Mouse (Mus musculus): ENCODE results near the gene Atp5s. TPM values are rescaled to one million over a fixed set of nuclear protein-coding genes. Genes with fewer than 3 reads are reported as not detected.

The Atp5s gene
- polyA plus RNA-seq (2014; fragmentation: Nextera tagmentation; extraction: Ambion mirVana), result 42.3 and 44.6 TPM in 2 replicates

- Histone ChIP-seq H3K27ac (replicated peaks in 1 of 2; ENCODE audit: control insufficient read depth in 1 of 2, insufficient read depth in 1 of 2, low read depth in 2 of 2, low read length in 2 of 2) (peak within 1 kb of the TSS; percentile 63 to 90), H3K9ac (ENCODE audit: low read length) (peak within 1 kb of the TSS; percentile 79), H3K4me1 (ENCODE audit: control insufficient read depth in 2 of 2, insufficient read depth in 2 of 2, low read length in 2 of 2) (peaks cover 4 to 16% of the 10 kb centered on the region in 2 experiments; a peak in 3 of 4 replicates), H3K4me3 (ENCODE audit: control insufficient read depth in 1 of 2, insufficient read depth in 1 of 2, low read depth in 1 of 2, low read length in 2 of 2) (peak within 1 kb of the TSS; percentile 73 to 79), H3K27me3 (ENCODE audit: control insufficient read depth, insufficient read depth, low read length) (no peaks in the 10 kb centered on the region), H3K4me2 (ENCODE audit: low read length) (peak within 1 kb of the TSS; percentile 94), H3K9me3 (ENCODE audit: control insufficient read depth, low read length) (no peaks in the 10 kb centered on the region), H3K36me3 (ENCODE audit: control insufficient read depth, insufficient read depth, low read length) (peaks cover 7% of the 10 kb centered on the region; the same call in 1 of the 2 replicates)
- peak; percentile 96 for ATAC-seq (ENCODE audit: insufficient number of reproducible peaks, insufficient read depth, low FRiP score, low read depth)
- under 1% methylated on average over 60 of the region's 60 CpGs for WGBS
These were observed at the start of gene Atp5s, which contains the start of gene L2hgdh for GRCm38 (mm10) chr12:69724711-69725460. TSS of gene Atp5s (plus strand) at chr12:69724950. TSS of gene L2hgdh (minus strand) at chr12:69724873.

DNA sequence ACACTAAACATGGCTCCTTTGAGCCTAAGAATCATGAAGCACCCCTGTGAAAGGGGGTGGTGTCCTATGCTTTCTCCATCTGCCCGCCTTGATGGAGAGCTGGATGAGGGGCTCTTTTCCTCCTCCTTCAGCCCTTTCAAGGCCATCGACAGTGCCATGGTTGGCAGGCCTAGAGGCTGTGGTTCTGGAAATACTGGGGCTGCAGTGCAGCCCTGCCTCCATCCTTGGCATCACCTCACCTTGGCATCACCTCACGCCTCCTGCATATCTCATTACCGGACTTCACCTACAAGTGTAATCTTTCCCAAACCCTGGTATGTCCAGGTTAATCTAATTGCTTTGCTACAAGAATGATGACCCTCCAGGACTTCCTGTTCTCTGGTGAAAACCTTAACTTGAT is 48.6 kb upstream of the Atp5s start:
- Histone ChIP-seq H3K4me2 (ENCODE audit: low read length) (no peak overlapping the region), H3K4me3 (ENCODE audit: control insufficient read depth in 1 of 2, insufficient read depth in 1 of 2, low read depth in 1 of 2, low read length in 2 of 2) (no peak overlapping the region), H3K9me3 (ENCODE audit: control insufficient read depth, low read length) (no peaks in the 10 kb centered on the region), H3K4me1 (ENCODE audit: control insufficient read depth in 2 of 2, insufficient read depth in 2 of 2, low read length in 2 of 2) (peaks cover 3 to 17% of the 10 kb centered on the region in 2 experiments; a peak in 3 of 4 replicates), H3K9ac (ENCODE audit: low read length) (no peak overlapping the region), H3K36me3 (ENCODE audit: control insufficient read depth, insufficient read depth, low read length) (no peaks in the 10 kb centered on the region), H3K27me3 (ENCODE audit: control insufficient read depth, insufficient read depth, low read length) (no peaks in the 10 kb centered on the region), H3K27ac (replicated peaks in 1 of 2; ENCODE audit: control insufficient read depth in 1 of 2, insufficient read depth in 1 of 2, low read depth in 2 of 2, low read length in 2 of 2) (no peak overlapping the region)
- no peak for ATAC-seq (ENCODE audit: insufficient number of reproducible peaks, insufficient read depth, low FRiP score, low read depth)
- WGBS, result 83% methylated on average over 4 of the region's 4 CpGs

DNA sequence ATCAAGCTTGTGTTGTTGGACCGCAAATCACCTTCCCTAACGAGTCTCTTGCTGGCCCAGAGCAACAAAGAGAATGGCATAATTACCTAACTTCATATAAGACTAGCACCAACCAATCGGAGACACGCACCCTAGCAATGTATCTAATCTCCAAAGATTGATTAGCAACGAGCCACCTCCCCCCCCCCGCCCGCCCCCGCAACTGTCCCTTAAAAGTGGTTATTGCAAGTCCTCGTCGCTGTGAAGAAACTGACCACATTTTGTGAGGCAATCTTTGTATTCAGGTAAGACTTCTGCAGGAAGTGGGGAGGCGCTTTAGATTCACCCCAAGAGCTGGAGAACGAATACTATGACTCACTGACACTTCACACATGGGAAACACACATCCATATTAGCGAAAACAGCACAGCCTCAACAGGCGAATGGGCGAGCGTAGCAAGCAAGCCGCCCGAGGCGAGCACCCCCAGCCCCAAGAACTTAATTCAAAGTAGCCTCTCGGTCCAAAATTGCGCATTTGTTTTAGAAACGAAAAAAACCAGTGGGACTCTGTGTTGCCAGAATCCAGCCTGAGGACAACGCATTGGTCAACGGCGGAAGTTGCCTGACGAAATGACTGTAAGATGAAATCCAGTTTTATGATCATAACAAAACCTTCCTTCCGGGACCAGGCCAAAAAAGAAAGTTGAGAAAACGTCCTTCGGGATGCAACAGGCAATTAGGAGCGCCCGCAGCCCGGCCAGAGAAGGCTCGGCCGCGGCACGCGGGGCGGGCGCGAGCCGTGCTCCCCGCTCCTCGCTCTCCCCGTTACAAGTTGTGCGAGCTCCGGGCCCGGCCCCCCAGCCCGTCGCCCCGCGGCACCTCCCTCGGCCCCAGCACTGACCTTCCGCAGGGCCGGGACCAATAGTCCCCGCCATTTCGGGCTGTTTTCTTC is 43.9 kb upstream of the Atp5s start:
- Histone ChIP-seq H3K9ac (ENCODE audit: low read length) (peak overlapping the region; percentile 99), H3K36me3 (ENCODE audit: control insufficient read depth, insufficient read depth, low read length) (no peaks in the 10 kb centered on the region), H3K27me3 (ENCODE audit: control insufficient read depth, insufficient read depth, low read length) (no peaks in the 10 kb centered on the region), H3K4me1 (ENCODE audit: control insufficient read depth in 2 of 2, insufficient read depth in 2 of 2, low read length in 2 of 2) (peaks cover 6 to 24% of the 10 kb centered on the region in 2 experiments), H3K9me3 (ENCODE audit: control insufficient read depth, low read length) (no peaks in the 10 kb centered on the region), H3K4me3 (ENCODE audit: control insufficient read depth in 1 of 2, insufficient read depth in 1 of 2, low read depth in 1 of 2, low read length in 2 of 2) (peak overlapping the region; percentile 73 to 98), H3K4me2 (ENCODE audit: low read length) (peak overlapping the region; percentile 79), H3K27ac (replicated peaks in 1 of 2; ENCODE audit: control insufficient read depth in 1 of 2, insufficient read depth in 1 of 2, low read depth in 2 of 2, low read length in 2 of 2) (peak overlapping the region; percentile 97 to 99)
- WGBS, result 1% methylated on average over 56 of the region's 56 CpGs
- peak; percentile 36; the same call in 1 of the 2 replicates for ATAC-seq (ENCODE audit: insufficient number of reproducible peaks, insufficient read depth, low FRiP score, low read depth)

DNA sequence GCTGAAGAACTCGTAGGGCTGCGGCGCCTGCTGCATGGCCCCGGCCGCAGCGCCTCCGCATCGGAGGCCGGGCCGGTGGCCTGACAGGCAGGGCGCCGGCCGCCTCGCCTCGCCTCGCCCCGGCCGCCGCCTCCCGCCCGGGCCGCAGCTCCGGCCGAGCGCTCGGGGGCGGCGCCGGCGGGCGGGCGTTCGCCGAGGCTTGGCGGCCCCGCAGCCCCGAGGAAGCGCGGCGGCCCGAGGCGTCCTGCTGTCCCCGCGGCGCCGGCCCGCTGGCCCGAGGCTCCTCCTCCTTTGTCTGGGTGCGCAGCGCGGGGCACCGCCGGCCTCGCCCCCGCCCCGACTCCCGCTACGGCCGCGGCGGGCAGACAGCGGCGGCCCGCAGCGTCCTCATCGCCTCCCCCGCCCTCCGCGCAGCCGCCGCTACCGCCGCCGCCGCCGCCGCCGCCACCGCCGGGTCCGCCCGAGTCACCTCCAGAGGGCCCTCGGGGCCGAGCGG is 43.1 kb upstream of the Atp5s start, which contains the start of gene Sos2:
Gene Sos2, minus strand, starts transcription at position 287 of the 496 bp plus-strand sequence.
- Histone ChIP-seq H3K4me3 (ENCODE audit: control insufficient read depth in 1 of 2, insufficient read depth in 1 of 2, low read depth in 1 of 2, low read length in 2 of 2) (peak within 1 kb of the TSS; percentile 73 to 98), H3K36me3 (ENCODE audit: control insufficient read depth, insufficient read depth, low read length) (no peaks in the 10 kb centered on the region), H3K9ac (ENCODE audit: low read length) (peak within 1 kb of the TSS; percentile 99), H3K4me1 (ENCODE audit: control insufficient read depth in 2 of 2, insufficient read depth in 2 of 2, low read length in 2 of 2) (peaks cover 6 to 22% of the 10 kb centered on the region in 2 experiments), H3K9me3 (ENCODE audit: control insufficient read depth, low read length) (no peaks in the 10 kb centered on the region), H3K4me2 (ENCODE audit: low read length) (peak within 1 kb of the TSS; percentile 79), H3K27me3 (ENCODE audit: control insufficient read depth, insufficient read depth, low read length) (no peaks in the 10 kb centered on the region), H3K27ac (replicated peaks in 1 of 2; ENCODE audit: control insufficient read depth in 1 of 2, insufficient read depth in 1 of 2, low read depth in 2 of 2, low read length in 2 of 2) (peak within 1 kb of the TSS; percentile 97 to 99)
- WGBS, result 0% methylated on average over 16 of the region's 85 CpGs
- ATAC-seq (ENCODE audit: insufficient number of reproducible peaks, insufficient read depth, low FRiP score, low read depth), result peak; percentile 81

DNA sequence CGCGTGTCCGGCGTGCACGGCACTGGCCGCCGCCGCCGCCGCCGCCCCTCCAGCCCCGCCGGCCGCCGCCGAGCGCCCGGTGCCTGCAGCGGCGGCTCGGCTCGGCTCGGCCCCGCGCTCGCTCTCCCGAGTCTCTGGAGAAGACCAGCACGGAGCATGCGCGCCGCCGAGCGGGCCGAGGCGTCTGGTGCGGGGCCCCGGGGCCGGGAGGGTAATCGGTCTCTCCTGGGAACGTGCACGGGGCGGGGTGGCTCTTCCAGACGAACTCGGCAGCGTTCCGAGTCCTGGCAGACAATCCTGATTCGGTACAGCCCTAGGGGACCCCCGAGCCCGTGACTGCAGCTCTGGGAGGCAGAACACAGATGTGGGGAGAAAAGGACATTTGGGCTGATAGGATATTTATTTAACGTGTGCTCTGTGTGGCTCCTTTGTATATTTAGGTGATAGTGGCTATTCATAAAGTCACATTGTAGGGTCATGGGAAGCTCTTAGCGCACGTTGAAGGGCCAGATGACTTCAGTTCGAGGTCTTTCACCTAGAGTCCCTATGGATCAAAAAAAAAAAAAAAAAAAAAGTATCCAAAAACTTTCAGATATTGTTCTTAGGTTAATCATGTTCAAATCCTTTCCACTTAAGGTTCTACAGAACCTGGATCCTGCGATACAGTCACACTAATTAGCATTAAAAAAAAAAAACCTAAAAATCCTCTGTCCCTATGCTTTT is 42.5 kb upstream of the Atp5s start:
- peak overlapping the region; percentile 73 to 98 for H3K4me3 ChIP-seq (ENCODE audit: control insufficient read depth in 1 of 2, insufficient read depth in 1 of 2, low read depth in 1 of 2, low read length in 2 of 2)
- WGBS, result under 1% methylated on average over 50 of the region's 54 CpGs
- no peaks in the 10 kb centered on the region for H3K27me3 ChIP-seq (ENCODE audit: control insufficient read depth, insufficient read depth, low read length)
- H3K9me3 ChIP-seq (ENCODE audit: control insufficient read depth, low read length), result no peaks in the 10 kb centered on the region
- peaks cover 6 to 21% of the 10 kb centered on the region in 2 experiments for H3K4me1 ChIP-seq (ENCODE audit: control insufficient read depth in 2 of 2, insufficient read depth in 2 of 2, low read length in 2 of 2)
- ATAC-seq (ENCODE audit: insufficient number of reproducible peaks, insufficient read depth, low FRiP score, low read depth), result peak; percentile 89
- no peaks in the 10 kb centered on the region for H3K36me3 ChIP-seq (ENCODE audit: control insufficient read depth, insufficient read depth, low read length)
- H3K9ac ChIP-seq (ENCODE audit: low read length), result peak overlapping the region; percentile 99
- peak overlapping the region; percentile 79 for H3K4me2 ChIP-seq (ENCODE audit: low read length)
- peak overlapping the region; percentile 97 to 99 for H3K27ac ChIP-seq (replicated peaks in 1 of 2; ENCODE audit: control insufficient read depth in 1 of 2, insufficient read depth in 1 of 2, low read depth in 2 of 2, low read length in 2 of 2)

- H3K27me3 ChIP-seq (ENCODE audit: control insufficient read depth, insufficient read depth, low read length), result no peaks in the 10 kb centered on the region
- peak overlapping the region; percentile 99 for H3K9ac ChIP-seq (ENCODE audit: low read length)
- H3K9me3 ChIP-seq (ENCODE audit: control insufficient read depth, low read length), result no peaks in the 10 kb centered on the region
- 48% methylated on average over 14 of the region's 14 CpGs for WGBS
- peak overlapping the region; percentile 27 to 99; a peak in 3 of 4 replicates for H3K27ac ChIP-seq (replicated peaks in 1 of 2; ENCODE audit: control insufficient read depth in 1 of 2, insufficient read depth in 1 of 2, low read depth in 2 of 2, low read length in 2 of 2)
- H3K4me1 ChIP-seq (ENCODE audit: control insufficient read depth in 2 of 2, insufficient read depth in 2 of 2, low read length in 2 of 2), result peaks cover 8 to 21% of the 10 kb centered on the region in 2 experiments
- peak overlapping the region; percentile 79 for H3K4me2 ChIP-seq (ENCODE audit: low read length)
- ATAC-seq (ENCODE audit: insufficient number of reproducible peaks, insufficient read depth, low FRiP score, low read depth), result no peak
- no peaks in the 10 kb centered on the region for H3K36me3 ChIP-seq (ENCODE audit: control insufficient read depth, insufficient read depth, low read length)
- H3K4me3 ChIP-seq (ENCODE audit: control insufficient read depth in 1 of 2, insufficient read depth in 1 of 2, low read depth in 1 of 2, low read length in 2 of 2), result peak overlapping the region in 1 of 2 experiments; percentile 73; a peak in 2 of 4 replicates
These were observed 41.8 kb upstream of the Atp5s start for GRCm38 (mm10) chr12:69682788-69683419.

All from heart, embryonic 14.5 days (tissue).